Mouse (Mus musculus) c-Kit-negative CD71-positive TER-119-positive erythroid progenitor cells, embryonic 14.5 days (primary cell): ENCODE data around the gene Ammecr1.

Experiments used
- DNase-seq: peaks from one replicate; pipeline ENCODE4 v3.0.0-alpha.2; 2013; ENCODE audit warnings: low read depth, low spot score

Gene Ammecr1

DNA sequence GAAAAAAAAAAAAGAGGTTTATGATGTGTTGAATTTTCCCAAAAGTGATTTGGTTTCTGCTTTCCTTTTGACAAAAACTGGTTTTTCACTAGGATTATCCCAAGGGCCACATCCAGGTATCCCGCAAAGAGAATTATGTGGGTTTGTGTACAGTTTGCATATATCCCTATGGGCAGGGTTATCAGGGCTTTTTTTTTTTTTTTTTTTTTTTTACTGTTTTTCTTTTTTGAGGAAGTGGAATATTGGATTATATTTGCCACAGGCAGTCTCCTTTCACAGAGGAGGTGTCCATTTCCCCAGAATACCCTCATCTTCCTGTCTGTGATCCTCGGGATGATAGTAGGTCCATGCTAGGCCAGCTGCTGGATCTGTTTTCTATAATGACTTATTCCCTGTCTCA is 137.3 kb downstream of the Ammecr1 start:
- DNase-seq: no peak

DNA sequence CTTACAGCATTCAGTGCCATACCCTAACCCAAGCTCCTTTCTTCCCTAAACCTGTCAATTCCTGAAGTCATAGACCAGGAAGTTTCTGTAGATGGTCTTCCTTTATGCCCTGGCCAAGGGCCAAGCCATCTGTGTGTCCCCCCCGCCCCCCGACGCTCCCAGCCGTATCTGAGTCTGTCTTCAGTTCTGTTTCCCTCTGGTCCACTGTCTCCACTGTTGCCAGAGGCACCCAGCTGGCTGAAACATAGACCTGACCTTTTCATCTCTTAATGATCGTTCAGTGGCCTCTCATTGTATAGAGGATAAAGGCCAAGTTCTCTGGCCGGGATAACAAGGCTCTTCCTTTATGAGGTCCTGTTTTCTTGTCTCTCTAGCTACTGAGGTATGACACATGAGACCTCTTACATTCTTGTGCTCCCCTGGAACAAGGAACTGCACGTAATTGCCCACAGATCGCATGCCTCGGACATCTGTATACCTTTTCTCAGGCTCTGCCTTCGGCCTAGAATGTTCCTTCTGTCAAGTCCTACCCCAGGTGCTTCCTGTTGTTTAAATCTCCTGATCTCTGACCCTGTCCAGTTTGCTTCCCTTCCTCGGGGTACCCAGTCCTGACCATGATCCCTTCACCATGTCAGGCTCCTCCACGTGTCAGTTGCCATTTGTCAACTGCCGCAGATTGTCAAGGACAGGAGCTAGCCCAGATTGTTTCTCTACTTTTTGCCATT is 138.2 kb downstream of the Ammecr1 start:
- no peak for DNase-seq

DNA sequence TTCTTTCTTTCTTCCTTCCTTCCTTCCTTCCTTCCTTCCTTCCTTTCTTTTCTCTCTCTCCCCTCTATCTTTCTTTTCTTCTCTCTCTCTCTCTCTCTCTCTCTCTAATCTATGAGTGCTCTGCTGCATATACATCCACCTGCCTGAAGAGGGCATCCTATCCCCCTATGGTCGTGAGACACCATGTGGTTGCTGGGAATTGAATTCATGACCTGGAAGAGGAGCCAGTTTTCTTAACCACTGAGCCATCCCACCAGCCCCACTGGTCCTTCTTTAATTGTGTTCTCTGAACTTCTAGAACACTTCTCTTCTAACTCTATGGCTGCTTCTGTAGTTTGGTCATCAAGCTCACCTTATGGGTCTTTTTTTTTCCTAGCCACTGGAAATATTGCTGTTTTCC is 138.9 kb downstream of the Ammecr1 start:
- no peak for DNase-seq

DNA sequence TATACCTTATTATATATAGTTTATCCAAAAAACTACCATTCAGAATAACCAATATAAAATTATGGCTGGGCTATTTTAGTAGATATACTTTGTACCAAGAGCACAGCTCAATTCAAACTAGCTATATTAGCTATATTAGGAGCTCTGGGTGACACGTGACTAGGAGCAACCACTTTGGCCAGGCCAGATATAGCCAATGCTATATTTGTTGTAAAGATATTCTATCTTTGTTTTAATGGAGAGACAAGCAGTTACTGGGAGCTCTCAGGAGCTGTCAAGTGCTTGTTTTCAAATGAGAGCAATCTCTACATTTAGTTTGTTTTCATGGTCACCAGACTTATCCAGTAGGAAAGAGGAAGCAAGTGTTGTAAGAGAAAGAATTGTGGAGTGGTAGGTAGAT is 141.2 kb downstream of the Ammecr1 start:
- no peak for DNase-seq

DNA sequence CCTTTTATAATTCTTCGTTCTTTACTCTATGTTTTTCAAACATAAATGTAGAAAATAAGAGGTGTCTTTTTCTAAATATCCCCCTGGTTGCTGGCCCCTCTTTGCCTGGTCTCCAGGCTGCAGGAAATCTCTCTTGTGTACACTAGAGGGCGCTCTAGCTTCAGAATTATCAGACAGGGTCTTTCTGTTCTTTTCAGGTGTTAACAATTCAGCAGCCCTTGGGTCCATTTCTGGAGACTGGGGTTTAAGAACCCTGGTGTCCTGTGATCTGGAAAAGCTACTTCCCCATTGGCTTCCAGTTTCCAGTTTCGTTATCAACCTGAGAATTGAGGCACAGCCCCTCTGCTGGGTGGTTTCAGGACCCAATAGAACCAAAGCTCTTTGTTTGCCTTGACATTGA is 144.7 kb downstream of the Ammecr1 start:
- DNase-seq: peak; percentile 6

DNA sequence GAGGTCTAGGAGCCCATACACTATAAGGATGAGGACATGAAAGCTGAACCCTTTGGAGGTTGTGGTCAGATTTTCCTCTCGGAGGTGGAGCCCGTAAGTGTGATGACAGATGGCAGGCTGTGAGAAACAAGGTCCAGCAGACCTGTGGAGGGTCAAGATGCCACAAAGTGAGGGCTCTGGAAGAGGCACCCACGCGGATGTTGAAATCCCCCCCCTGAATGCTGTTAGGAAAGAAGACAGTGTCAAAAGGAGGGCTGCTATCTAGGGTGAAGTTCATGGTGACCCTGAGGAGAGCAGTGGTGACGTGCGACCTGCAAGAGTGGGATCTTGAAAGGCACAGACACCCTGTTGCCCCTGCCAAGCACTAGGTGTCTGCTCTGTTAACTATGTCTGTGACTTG is 145.3 kb downstream of the Ammecr1 start:
- no peak for DNase-seq

DNA sequence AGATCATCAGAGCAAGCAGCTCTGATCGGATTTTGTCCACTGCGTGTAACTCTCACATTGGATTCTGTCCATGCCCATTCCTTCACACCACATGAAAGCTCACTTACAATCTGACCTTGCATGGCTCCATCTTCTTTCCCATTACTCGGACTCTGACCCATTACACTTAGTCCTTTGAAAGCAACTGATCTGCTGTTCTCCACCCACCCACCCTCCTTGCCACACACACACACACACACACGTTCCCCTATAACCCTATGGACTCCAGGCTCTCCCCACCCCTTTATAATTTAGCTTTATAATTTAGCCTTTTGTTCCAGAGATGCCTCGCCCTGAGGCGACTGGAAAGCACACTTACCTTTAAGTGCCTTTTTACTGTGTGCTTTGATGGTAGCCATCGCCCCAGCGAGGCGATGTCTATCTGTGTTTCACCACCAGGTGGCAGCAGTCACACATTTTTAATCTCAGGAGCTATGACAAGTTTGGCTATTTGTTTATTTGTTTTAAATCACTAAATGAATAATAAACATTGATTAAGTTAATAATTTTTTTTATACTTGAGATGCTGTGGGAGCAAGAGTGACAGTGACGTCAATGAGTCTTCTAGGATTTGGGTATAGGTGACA is 148.4 kb downstream of the Ammecr1 start:
- DNase-seq: peak; percentile 22

DNA sequence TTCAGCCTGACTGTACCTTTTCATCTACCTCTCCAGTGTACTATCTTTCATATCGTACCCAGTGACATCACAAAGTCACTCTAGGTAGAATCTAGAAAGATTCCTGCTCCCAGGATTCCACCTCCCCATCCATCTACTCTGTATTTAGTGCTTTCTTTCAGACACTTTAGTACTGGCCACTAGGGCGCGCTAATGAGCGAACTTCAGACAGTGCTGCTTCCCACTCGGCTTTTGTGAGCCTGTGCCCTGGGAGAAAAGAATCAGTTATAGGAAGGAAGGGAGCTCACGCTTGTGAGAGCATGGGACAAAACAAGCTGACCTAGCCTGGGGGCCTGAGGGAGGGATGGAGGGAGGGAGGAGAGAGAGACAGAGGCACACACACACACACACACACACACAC is 153.4 kb downstream of the Ammecr1 start:
- peak; percentile 9 for DNase-seq

DNA sequence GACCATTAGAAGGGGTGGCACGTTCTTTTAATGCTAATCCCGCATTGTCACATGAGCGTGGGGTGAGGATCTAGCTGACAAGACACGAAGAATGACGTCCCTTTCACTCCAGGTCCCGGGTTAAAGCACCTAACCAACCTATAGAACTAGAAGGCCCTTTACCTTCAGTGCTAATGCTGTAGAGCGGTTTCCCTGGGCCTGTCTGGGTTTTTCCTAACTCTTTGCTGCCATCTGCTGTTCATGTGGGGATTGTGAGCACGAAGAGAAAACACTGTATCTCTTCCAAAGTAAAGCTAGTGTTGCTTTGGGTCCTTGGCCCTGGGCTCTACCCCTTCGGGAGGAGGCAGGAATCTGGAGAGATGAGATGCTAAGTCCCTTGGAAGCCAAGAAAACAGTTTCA is 158.1 kb downstream of the Ammecr1 start:
- peak; percentile 8 for DNase-seq

DNA sequence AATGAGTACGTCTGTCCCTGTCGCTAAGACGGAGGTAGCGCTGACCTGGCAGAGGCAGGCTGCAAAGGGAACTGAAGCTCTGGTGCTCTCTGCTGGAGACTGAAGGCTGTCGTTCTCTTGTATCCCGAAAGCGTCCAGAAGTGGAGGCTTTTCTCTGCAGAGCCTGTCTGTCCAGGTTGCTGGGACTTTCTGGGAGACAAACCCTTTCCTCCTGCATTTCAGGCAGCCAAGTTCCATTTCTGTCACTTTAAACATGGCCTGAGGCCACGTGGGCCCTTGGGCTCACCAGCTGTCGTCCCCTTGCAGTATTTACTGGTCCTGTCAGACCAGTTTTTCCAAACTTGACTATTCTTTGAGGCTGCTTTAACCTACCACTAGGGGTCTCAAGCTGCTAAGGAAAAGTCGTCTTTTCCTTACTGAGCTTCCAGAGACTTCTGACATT is 159.9 kb downstream of the Ammecr1 start:
- DNase-seq: no peak

DNA sequence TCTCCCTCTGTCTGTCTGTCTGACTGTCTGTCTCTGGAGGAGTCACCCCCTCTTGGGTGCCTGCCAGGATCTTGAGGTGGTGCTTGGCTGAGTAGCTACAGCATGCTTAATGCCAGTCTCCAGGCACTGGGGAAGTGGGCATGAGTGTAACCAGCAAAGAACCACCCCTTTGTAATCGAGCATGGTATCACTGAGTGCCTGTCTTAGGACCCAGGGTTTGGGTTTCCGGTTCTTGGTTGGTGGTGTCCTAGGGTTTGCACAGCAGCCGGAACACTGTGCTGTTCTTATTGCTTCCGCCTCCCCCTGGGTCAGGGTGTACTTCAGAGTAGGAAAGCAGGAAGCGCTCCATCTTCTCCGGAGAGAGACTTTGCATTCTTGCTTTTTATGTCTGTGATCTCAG is 160.4 kb downstream of the Ammecr1 start:
- no peak for DNase-seq

DNA sequence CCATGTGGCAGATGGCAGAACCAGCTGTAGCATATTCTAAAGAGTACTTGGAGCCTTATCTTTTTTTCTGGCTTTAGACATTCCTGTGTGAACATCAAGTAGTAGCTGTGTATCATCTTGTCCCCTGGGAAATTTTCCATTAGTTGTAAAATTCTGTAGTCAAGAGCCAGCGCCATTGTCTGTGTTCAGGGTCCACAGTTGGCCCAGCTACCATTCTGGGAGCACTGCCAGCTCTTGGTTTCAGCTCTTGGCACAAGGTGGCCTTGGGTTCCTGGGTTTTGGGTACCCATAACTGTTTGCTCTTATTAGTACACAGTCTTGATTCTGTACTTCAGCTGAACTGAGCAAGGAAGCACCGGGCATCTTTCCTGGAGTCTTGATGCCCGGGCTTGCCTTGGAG is 161.9 kb downstream of the Ammecr1 start:
- DNase-seq: no peak
